Mouse (Mus musculus): ENCODE data around the gene Sspo. TPM values are rescaled to one million over a fixed set of nuclear protein-coding genes. Genes with fewer than 3 reads are reported as not detected.

The Sspo gene
- polyA plus RNA-seq, 1 experiment from 2014 or later = 0.40 TPM

Small RNA genes lying within 50 kb of the gene (microRNA-seq; reads per million reads assigned to microRNA genes)
- gene Gm24325 = not detected

Other genes with a start within 250 kb of the Sspo start
- 27.2 and 28.1 TPM in 2 replicates for gene Krba1, start 52.6 kb upstream of the Sspo start, polyA plus RNA-seq (2016; fragmentation: Nextera tagmentation; extraction: Ambion mirVana)
- gene Zfp467, start 2.4 kb upstream of the Sspo start, polyA plus RNA-seq (2016; fragmentation: Nextera tagmentation; extraction: Ambion mirVana) = 22.1 and 22.7 TPM in 2 replicates
- gene Atp6v0e2, start 89.4 kb downstream of the Sspo start, polyA plus RNA-seq (2016; fragmentation: Nextera tagmentation; extraction: Ambion mirVana) = 78.6 and 88.3 TPM in 2 replicates
- gene Lrrc61, start 106.6 kb downstream of the Sspo start, polyA plus RNA-seq (2016; fragmentation: Nextera tagmentation; extraction: Ambion mirVana) = 16.7 and 21.3 TPM in 2 replicates
- 0.74 and 1.2 TPM in 2 replicates for gene Rarres2, start 124.6 kb downstream of the Sspo start, polyA plus RNA-seq (2016; fragmentation: Nextera tagmentation; extraction: Ambion mirVana)
- not detected in 2 replicates for gene Gm45021, start 141.4 kb downstream of the Sspo start, polyA plus RNA-seq (2016; fragmentation: Nextera tagmentation; extraction: Ambion mirVana)
- gene Repin1, start 145.7 kb downstream of the Sspo start, polyA plus RNA-seq (2016; fragmentation: Nextera tagmentation; extraction: Ambion mirVana) = 46.7 and 50.0 TPM in 2 replicates
- not detected in 2 replicates for gene Gm44965, start 145.7 kb downstream of the Sspo start, polyA plus RNA-seq (2016; fragmentation: Nextera tagmentation; extraction: Ambion mirVana)
- 13.4 and 14.9 TPM in 2 replicates for gene Zfp775, start 153.8 kb downstream of the Sspo start, polyA plus RNA-seq (2016; fragmentation: Nextera tagmentation; extraction: Ambion mirVana)
- 1.2 and 1.6 TPM in 2 replicates for gene AI854703, start 178.5 kb downstream of the Sspo start, polyA plus RNA-seq (2016; fragmentation: Nextera tagmentation; extraction: Ambion mirVana)
- 0.36 TPM in 2 replicates for gene Gimap8, start 199.0 kb downstream of the Sspo start, polyA plus RNA-seq (2016; fragmentation: Nextera tagmentation; extraction: Ambion mirVana)
- gene Gimap9, start 227.9 kb downstream of the Sspo start, polyA plus RNA-seq (2016; fragmentation: Nextera tagmentation; extraction: Ambion mirVana) = 2.0 and 2.6 TPM in 2 replicates
- gene Gimap4, start 236.3 kb downstream of the Sspo start, polyA plus RNA-seq (2016; fragmentation: Nextera tagmentation; extraction: Ambion mirVana) = 2.8 and 3.4 TPM in 2 replicates

Measured in forebrain, embryonic 12.5 days (tissue).